In the genomic region with DNA sequence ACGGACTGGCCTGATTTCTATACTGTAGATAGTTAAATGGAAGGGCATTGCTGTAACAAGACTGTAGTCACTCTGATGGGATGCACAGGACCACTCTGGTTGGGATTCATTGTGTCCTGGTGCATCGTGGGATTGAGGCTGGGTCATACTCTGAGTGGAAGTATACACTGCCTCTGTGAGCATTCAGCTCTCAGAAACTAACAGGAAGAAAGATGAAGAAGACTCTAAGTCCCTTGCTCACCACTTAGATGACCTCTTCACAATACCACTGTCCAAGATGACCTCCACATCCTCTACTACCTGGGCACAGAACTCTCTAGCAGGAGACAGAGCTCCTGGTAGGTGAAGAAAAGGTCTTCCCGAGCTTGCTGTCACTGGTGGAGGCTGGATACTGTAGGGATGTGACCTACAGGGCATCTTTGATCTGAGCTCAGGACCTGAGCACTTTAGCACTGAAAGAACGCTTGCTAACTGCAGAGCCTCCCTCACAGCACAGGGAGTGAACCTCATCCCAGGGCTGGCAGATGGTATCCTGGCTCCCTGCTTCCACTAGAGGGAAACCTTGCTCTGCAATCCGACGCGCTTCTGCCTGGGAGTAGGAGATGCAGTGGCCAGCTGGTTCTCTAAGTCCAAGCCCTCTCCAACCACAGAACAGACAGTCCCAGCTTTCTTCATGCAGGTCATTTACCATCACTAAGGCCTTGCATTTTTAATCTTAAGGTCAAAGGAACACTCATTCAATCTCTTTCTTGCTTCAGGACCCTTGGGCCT, we compare ENCODE assay signal across 8 mouse cellular contexts. TPM values are rescaled to one million over a fixed set of nuclear protein-coding genes. Genes with fewer than 3 reads are reported as not detected.
A peak's percentile ranks its signal among the peaks of the same experiment; 100 is the strongest.
DNase-seq lines count a peak whose midpoint lies in the region; ATAC-seq lines count a peak whose summit lies in the region.

No protein-coding gene starts in this region.

- ATAC-seq in kidney, embryonic 14.5 days (ENCODE audit: low FRiP score, low TSS enrichment): peak; percentile 90
- 0 out of 2 replicates have a peak, but pooled peaks have one; percentile 44 for ATAC-seq in liver, embryonic 13.5 days (ENCODE audit: low read depth)
- ATAC-seq in neural tube, embryonic 11.5 days (ENCODE audit: insufficient read depth, low FRiP score, low TSS enrichment): peak; percentile 78
- ATAC-seq in inflammation-experienced regulatory T-cells, adult 6 months: no peak

- no peak overlapping the region for H3K27ac ChIP-seq in kidney, embryonic 14.5 days (ENCODE audit: low read depth, low read length)
- H3K27ac ChIP-seq in liver, embryonic 13.5 days: no peak overlapping the region
- H3K27ac ChIP-seq in neural tube, embryonic 11.5 days (ENCODE audit: low read depth, low read length): no peak overlapping the region

- no peaks in the 10 kb centered on the region for H3K27me3 ChIP-seq in kidney, embryonic 14.5 days (ENCODE audit: control insufficient read depth, insufficient read depth, low read length)
- peaks cover 41% of the 10 kb centered on the region for H3K27me3 ChIP-seq in liver, embryonic 13.5 days
- H3K27me3 ChIP-seq in neural tube, embryonic 11.5 days (ENCODE audit: control insufficient read depth, insufficient read depth, low read length): no peaks in the 10 kb centered on the region

- no peak overlapping the region for H3K4me3 ChIP-seq in kidney, embryonic 14.5 days (ENCODE audit: low read length)
- no peak overlapping the region for H3K4me3 ChIP-seq in liver, embryonic 13.5 days (replicated peaks)
- no peak overlapping the region for H3K4me3 ChIP-seq in neural tube, embryonic 11.5 days (ENCODE audit: low read depth, low read length)

- DNase-seq in urinary bladder, postnatal 36 days (ENCODE audit: low spot score in 2 of 2): peak; percentile 27 to 42
- DNase-seq in urinary bladder, adult 2 months (ENCODE audit: low spot score): no peak
- DNase-seq in cerebellum, postnatal 25 days: peak; percentile 75 to 84
- peak; percentile 69 for DNase-seq in gastrocnemius, postnatal 14 days
- no peak for DNase-seq in liver, embryonic 13.5 days
- DNase-seq in neural tube, embryonic 11.5 days (ENCODE audit: low spot score): peak; percentile 86

- H3K4me2 ChIP-seq in kidney, embryonic 14.5 days (replicated peaks; ENCODE audit: low read depth, low read length): no peak overlapping the region
- no peak overlapping the region for H3K4me2 ChIP-seq in liver, embryonic 13.5 days
- H3K4me2 ChIP-seq in neural tube, embryonic 11.5 days (ENCODE audit: low read depth): no peak overlapping the region

- 0 out of 2 replicates have a peak, but pooled peaks cover 5% of the 10 kb centered on the region for H3K4me1 ChIP-seq in kidney, embryonic 14.5 days (ENCODE audit: control insufficient read depth, insufficient read depth, low read length)
- peaks cover 11% of the 10 kb centered on the region for H3K4me1 ChIP-seq in liver, embryonic 13.5 days (replicated peaks)
- peaks cover 15% of the 10 kb centered on the region; the same call in 1 of the 2 replicates for H3K4me1 ChIP-seq in neural tube, embryonic 11.5 days (ENCODE audit: control insufficient read depth, insufficient read depth, low read length)

- intact Hi-C loops in gastrocnemius, postnatal 14 days (cut with DNase I; ENCODE audit: low total_unique reads): loop anchor here (1.0 to 10.0 kb wide), 3 partner anchors 51 to 331 kb away; no protein-coding TSS in a partner anchor

- no peaks in the 10 kb centered on the region for H3K9me3 ChIP-seq in kidney, embryonic 14.5 days (ENCODE audit: control insufficient read depth, low read length)
- no peaks in the 10 kb centered on the region for H3K9me3 ChIP-seq in liver, embryonic 13.5 days (replicated peaks)
- H3K9me3 ChIP-seq in neural tube, embryonic 11.5 days (ENCODE audit: control insufficient read depth, low read length): no peaks in the 10 kb centered on the region

- WGBS in kidney, embryonic 14.5 days: 13% methylated on average over 7 of the region's 7 CpGs
- 16% methylated on average over 7 of the region's 7 CpGs for WGBS in liver, embryonic 13.5 days (ENCODE audit: insufficient replicate concordance)
- 20% methylated on average over 7 of the region's 7 CpGs for WGBS in neural tube, embryonic 11.5 days

- no peak overlapping the region for H3K9ac ChIP-seq in kidney, embryonic 14.5 days (ENCODE audit: low read depth, low read length)
- no peak overlapping the region for H3K9ac ChIP-seq in liver, embryonic 13.5 days
- H3K9ac ChIP-seq in neural tube, embryonic 11.5 days (ENCODE audit: low read length): no peak overlapping the region; the same call in 1 of the 2 replicates

- H3K36me3 ChIP-seq in kidney, embryonic 14.5 days (ENCODE audit: control insufficient read depth, insufficient read depth, low read length): no peaks in the 10 kb centered on the region
- H3K36me3 ChIP-seq in liver, embryonic 13.5 days: no peaks in the 10 kb centered on the region
- no peaks in the 10 kb centered on the region for H3K36me3 ChIP-seq in neural tube, embryonic 11.5 days (ENCODE audit: control insufficient read depth, insufficient read depth, low read length)

RNA-seq across cellular contexts. Expression of gene Stum, which starts 49.3 kb away (rescaled TPM):
- 71.6 and 86.2 TPM in 2 replicates for polyA plus RNA-seq in urinary bladder, adult 2 months (2012; rRNA removed)
- 1 to 10 TPM; 1.2 TPM for total RNA-seq in gastrocnemius, postnatal 14 days (2021)
- polyA plus RNA-seq in kidney, embryonic 14.5 days (2014; fragmentation: Nextera tagmentation; extraction: Ambion mirVana): 1.7 and 1.8 TPM in 2 replicates
- 0.12 and 0.17 TPM in 2 replicates for polyA plus RNA-seq in liver, embryonic 13.5 days (2015; fragmentation: Nextera tagmentation; extraction: Ambion mirVana)
- 1.1 and 2.5 TPM in 2 replicates for polyA plus RNA-seq in neural tube, embryonic 11.5 days (2014; fragmentation: Nextera tagmentation; extraction: Ambion mirVana)
- not detected for polyA plus RNA-seq in inflammation-experienced regulatory T-cells, adult 6 months (2017; shearing (Covaris generic))

Comparison
In these comparisons a context has a peak if more than half of its experiments do, and no peak if none do; other contexts are left out.
1. DNase-seq: peak in urinary bladder, postnatal 36 days (2 of 2), cerebellum, postnatal 25 days (2 of 2), gastrocnemius, postnatal 14 days (single experiment) and neural tube, embryonic 11.5 days (single experiment); none in urinary bladder, adult 2 months (single experiment) and liver, embryonic 13.5 days (single experiment).
2. RNA of gene Stum, which starts 49.3 kb away (polyA plus RNA-seq): 71.6 to 86.2 TPM in urinary bladder, adult 2 months; 1.1 to 2.5 TPM in neural tube, embryonic 11.5 days, 1.7 to 1.8 TPM in kidney, embryonic 14.5 days, 0.12 to 0.17 TPM in liver, embryonic 13.5 days and not detected in inflammation-experienced regulatory T-cells, adult 6 months; every median in the first group is over 10 times any median in the second.